Comparison of ENCODE assay signal across 8 mouse cellular contexts in genomic region chr7:132575623-132576022, GRCm38 (mm10). TPM values are rescaled to one million over a fixed set of nuclear protein-coding genes. Genes with fewer than 3 reads are reported as not detected.
A peak's percentile ranks its signal among the peaks of the same experiment; 100 is the strongest.
DNase-seq lines count a peak whose midpoint lies in the region; ATAC-seq and TF ChIP-seq lines count a peak whose summit lies in the region.

No protein-coding gene starts in this region.

- ATAC-seq in forebrain, embryonic 16.5 days, result peak; percentile 90
- peak; percentile 84 to 86 for ATAC-seq in hematopoietic stem cell, adult 5-6 weeks (replicated peaks in 1 of 2; ENCODE audit: insufficient read depth in 1 of 2, low FRiP score in 2 of 2, low TSS enrichment in 1 of 2, low read depth in 1 of 2, poor library complexity in 2 of 2, severe bottlenecking in 2 of 2)
- ATAC-seq in lung, embryonic 16.5 days (ENCODE audit: low read depth), result peak; percentile 92

- H3K4me2 ChIP-seq in forebrain, embryonic 16.5 days (ENCODE audit: low read length), result peak overlapping the region; percentile 74
- peak overlapping the region; percentile 70 for H3K4me2 ChIP-seq in lung, embryonic 16.5 days (ENCODE audit: low read depth, low read length)

- H3K9me3 ChIP-seq in forebrain, embryonic 16.5 days (ENCODE audit: control insufficient read depth, low read length), result no peaks in the 10 kb centered on the region
- no peaks in the 10 kb centered on the region for H3K9me3 ChIP-seq in lung, embryonic 16.5 days (ENCODE audit: control insufficient read depth, low read length)

- peak; percentile 67 for TF ChIP-seq CTCF in cerebellum, adult 2 months (IDR thresholded peaks at IDR 0.05; ENCODE audit: borderline replicate concordance, insufficient read depth, low read depth, low read length)

- no peaks in the 10 kb centered on the region for H3K36me3 ChIP-seq in forebrain, embryonic 16.5 days (ENCODE audit: control insufficient read depth, insufficient read depth)
- no peaks in the 10 kb centered on the region for H3K36me3 ChIP-seq in lung, embryonic 16.5 days (ENCODE audit: control insufficient read depth, insufficient read depth, low read length)

- peak; percentile 96 for DNase-seq in Muller cell, postnatal 12 days (ENCODE audit: inconsistent ontology term)
- DNase-seq in cerebellum, adult 2 months, result peak; percentile 83 to 84
- DNase-seq in layer of hippocampus, adult 9-10 months (ENCODE audit: low spot score), result peak; percentile 58
- DNase-seq in ovary, postnatal 14 days (ENCODE audit: low spot score), result peak; percentile 67
- DNase-seq in thymus, postnatal 14 days, result peak; percentile 85

- WGBS in cerebellum, adult 2 months, result under 1% methylated on average over 13 of the region's 13 CpGs
- 0% methylated on average over 13 of the region's 13 CpGs for WGBS in forebrain, embryonic 16.5 days
- 0% methylated on average over 13 of the region's 13 CpGs for WGBS in lung, embryonic 16.5 days

- H3K4me3 ChIP-seq in cerebellum, adult 2 months (replicated peaks; ENCODE audit: insufficient read depth, low read depth, low read length), result peak overlapping the region; percentile 63
- H3K4me3 ChIP-seq in forebrain, embryonic 16.5 days (replicated peaks; ENCODE audit: low read length), result peak overlapping the region; percentile 84
- H3K4me3 ChIP-seq in lung, embryonic 16.5 days (ENCODE audit: low read length), result peak overlapping the region; percentile 71

- H3K27me3 ChIP-seq in cerebellum, adult 2 months (ENCODE audit: control insufficient read depth, insufficient read depth, low read length), result no peaks in the 10 kb centered on the region
- no peaks in the 10 kb centered on the region for H3K27me3 ChIP-seq in forebrain, embryonic 16.5 days (replicated peaks; ENCODE audit: control insufficient read depth, insufficient read depth, low read length)
- no peaks in the 10 kb centered on the region for H3K27me3 ChIP-seq in lung, embryonic 16.5 days (ENCODE audit: control insufficient read depth, insufficient read depth, low read depth, low read length)

- no peaks in the 10 kb centered on the region for H3K4me1 ChIP-seq in cerebellum, adult 2 months (ENCODE audit: control insufficient read depth, insufficient read depth, low read length)
- peaks cover 23% of the 10 kb centered on the region for H3K4me1 ChIP-seq in forebrain, embryonic 16.5 days (replicated peaks; ENCODE audit: control insufficient read depth, insufficient read depth, low read length)
- peaks cover 30% of the 10 kb centered on the region for H3K4me1 ChIP-seq in lung, embryonic 16.5 days (replicated peaks; ENCODE audit: control insufficient read depth, insufficient read depth, low read length)

- TF ChIP-seq POLR2A in cerebellum, adult 2 months (IDR thresholded peaks at IDR 0.05; ENCODE audit: borderline replicate concordance, insufficient read depth, low read length), result peak; percentile 33; the same call in 1 of the 2 replicates

- H3K9ac ChIP-seq in forebrain, embryonic 16.5 days (replicated peaks; ENCODE audit: low read depth, low read length), result peak overlapping the region; percentile 75
- peak overlapping the region; percentile 83 for H3K9ac ChIP-seq in lung, embryonic 16.5 days (ENCODE audit: low read length)

- peak overlapping the region; percentile 24; the same call in 1 of the 2 replicates for H3K27ac ChIP-seq in cerebellum, adult 2 months (ENCODE audit: insufficient read depth, low read length)
- peak overlapping the region; percentile 86 for H3K27ac ChIP-seq in forebrain, embryonic 16.5 days (ENCODE audit: low read length)
- H3K27ac ChIP-seq in lung, embryonic 16.5 days (ENCODE audit: low read length), result peak overlapping the region; percentile 98

RNA-seq across cellular contexts. Expression of gene Oat, which starts 0.6 kb away (rescaled TPM):
- 98.5 and 111 TPM in 2 replicates for polyA plus RNA-seq in cerebellum, adult 2 months (2012; rRNA removed)
- 111 and 133 TPM in 2 replicates for polyA plus RNA-seq in forebrain, embryonic 16.5 days (2015; fragmentation: Nextera tagmentation; extraction: Ambion mirVana)
- 77.1 and 90.0 TPM in 2 replicates for total RNA-seq in hematopoietic stem cell, adult 5-6 weeks (2017)
- 286 and 290 TPM in 2 replicates for polyA plus RNA-seq in lung, embryonic 16.5 days (2015; fragmentation: Nextera tagmentation; extraction: Ambion mirVana)

RNA-seq across cellular contexts. Expression of gene Nkx1-2, which starts 23.8 kb away (rescaled TPM):
- not detected in 2 replicates for polyA plus RNA-seq in cerebellum, adult 2 months (2012; rRNA removed)
- polyA plus RNA-seq in forebrain, embryonic 16.5 days (2015; fragmentation: Nextera tagmentation; extraction: Ambion mirVana), result 0.11 TPM in 1 of 2 replicates, not detected in the other
- not detected in 2 replicates for total RNA-seq in hematopoietic stem cell, adult 5-6 weeks (2017)
- polyA plus RNA-seq in lung, embryonic 16.5 days (2015; fragmentation: Nextera tagmentation; extraction: Ambion mirVana), result not detected in 2 replicates

RNA-seq across cellular contexts. Expression of gene Lhpp, which starts 34.8 kb away (rescaled TPM):
- polyA plus RNA-seq in cerebellum, adult 2 months (2012; rRNA removed), result 26.7 and 30.4 TPM in 2 replicates
- polyA plus RNA-seq in forebrain, embryonic 16.5 days (2015; fragmentation: Nextera tagmentation; extraction: Ambion mirVana), result 26.4 and 31.2 TPM in 2 replicates
- total RNA-seq in hematopoietic stem cell, adult 5-6 weeks (2017), result 7.9 and 10.1 TPM in 2 replicates
- 15.9 and 18.8 TPM in 2 replicates for polyA plus RNA-seq in lung, embryonic 16.5 days (2015; fragmentation: Nextera tagmentation; extraction: Ambion mirVana)

Comparison
In these comparisons a context has a peak if more than half of its experiments do, and no peak if none do; other contexts are left out.
1. Peak in every context shown above with its lines: DNase-seq, ATAC-seq, H3K4me3 ChIP-seq and H3K27ac ChIP-seq.
2. H3K27ac ChIP-seq: peak in every context shown above with its lines; median percentile 98 in lung, embryonic 16.5 days; 86 in forebrain, embryonic 16.5 days; 24 in cerebellum, adult 2 months.